ENCODE assay signal across 8 mouse cellular contexts in genomic region chr8:94214252-94215173, GRCm38 (mm10). TPM values are rescaled to one million over a fixed set of nuclear protein-coding genes. Genes with fewer than 3 reads are reported as not detected.
A peak's percentile ranks its signal among the peaks of the same experiment; 100 is the strongest.
DNase-seq lines count a peak whose midpoint lies in the region; ATAC-seq lines count a peak whose summit lies in the region.

TSS of gene Nup93 (plus strand) at chr8:94214564.

- DNase-seq in adrenal gland, adult (ENCODE audit: inconsistent age in 2 of 2, low spot score in 1 of 2): peak; percentile 98 to 100
- DNase-seq in embryo, embryonic 10.5 days (ENCODE audit: low spot score): peak; percentile 99
- DNase-seq in gastrocnemius, postnatal 14 days: peak; percentile 99
- peak; percentile 97 to 99 for DNase-seq in left cerebral cortex, postnatal 10 days (ENCODE audit: extremely low spot score in 1 of 2, low spot score in 2 of 2)
- peak; percentile 96 for DNase-seq in right cerebral cortex, postnatal 25 days
- DNase-seq in urinary bladder, postnatal 4 days (ENCODE audit: low spot score in 2 of 2): peak; percentile 98

- peak; percentile 89 for ATAC-seq in inflammation-experienced regulatory T-cells, adult 6 months
- peak; percentile 92 for ATAC-seq in megakaryocyte-erythroid progenitor cell, adult 5-6 weeks (replicated peaks; ENCODE audit: low FRiP score, low TSS enrichment, poor library complexity, severe bottlenecking)

- intact Hi-C loops in gastrocnemius, postnatal 14 days (cut with DNase I; ENCODE audit: low total_unique reads): loop anchor here (10.0 kb wide), 1 partner anchor 50 kb away; no protein-coding TSS in a partner anchor
- intact Hi-C loops in left cerebral cortex, postnatal 10 days (cut with DNase I): loop anchor here (5.0 kb wide), 1 partner anchor 58 kb away; no protein-coding TSS in a partner anchor

RNA-seq across cellular contexts. Expression of gene Nup93, which starts in this region (rescaled TPM):
- 10 to 100 TPM in 1 of 2 experiments, 1 to 10 TPM in 1; 10.0 to 13.2 TPM for total RNA-seq in gastrocnemius, postnatal 14 days (2021)
- polyA plus RNA-seq in inflammation-experienced regulatory T-cells, adult 6 months (2017; shearing (Covaris generic)): 10 to 100 TPM; 29.9 to 37.2 (median 35.3) TPM
- 10 to 100 TPM; 49.1 to 51.0 TPM for total RNA-seq in left cerebral cortex, postnatal 10 days (2021)
- 66.6 and 86.4 TPM in 2 replicates for total RNA-seq in megakaryocyte-erythroid progenitor cell, adult 5-6 weeks (2014; fragmentation: Nextera tagmentation)
- 55.1 and 69.6 TPM in 2 replicates for total RNA-seq in megakaryocyte-erythroid progenitor cell, adult 5-6 weeks (2017)

Comparison
In these comparisons a context has a peak if more than half of its experiments do, and no peak if none do; other contexts are left out.
1. Peak in every context shown above with its lines: DNase-seq and ATAC-seq.